Mouse (Mus musculus): Measurements from ENCODE around the gene Frrs1. TPM values are rescaled to one million over a fixed set of nuclear protein-coding genes. Genes with fewer than 3 reads are reported as not detected.
A peak's percentile ranks its signal among the peaks of the same experiment; 100 is the strongest.

The Frrs1 gene
- polyA plus RNA-seq, 1 experiment, result 24.8 TPM

DNA sequence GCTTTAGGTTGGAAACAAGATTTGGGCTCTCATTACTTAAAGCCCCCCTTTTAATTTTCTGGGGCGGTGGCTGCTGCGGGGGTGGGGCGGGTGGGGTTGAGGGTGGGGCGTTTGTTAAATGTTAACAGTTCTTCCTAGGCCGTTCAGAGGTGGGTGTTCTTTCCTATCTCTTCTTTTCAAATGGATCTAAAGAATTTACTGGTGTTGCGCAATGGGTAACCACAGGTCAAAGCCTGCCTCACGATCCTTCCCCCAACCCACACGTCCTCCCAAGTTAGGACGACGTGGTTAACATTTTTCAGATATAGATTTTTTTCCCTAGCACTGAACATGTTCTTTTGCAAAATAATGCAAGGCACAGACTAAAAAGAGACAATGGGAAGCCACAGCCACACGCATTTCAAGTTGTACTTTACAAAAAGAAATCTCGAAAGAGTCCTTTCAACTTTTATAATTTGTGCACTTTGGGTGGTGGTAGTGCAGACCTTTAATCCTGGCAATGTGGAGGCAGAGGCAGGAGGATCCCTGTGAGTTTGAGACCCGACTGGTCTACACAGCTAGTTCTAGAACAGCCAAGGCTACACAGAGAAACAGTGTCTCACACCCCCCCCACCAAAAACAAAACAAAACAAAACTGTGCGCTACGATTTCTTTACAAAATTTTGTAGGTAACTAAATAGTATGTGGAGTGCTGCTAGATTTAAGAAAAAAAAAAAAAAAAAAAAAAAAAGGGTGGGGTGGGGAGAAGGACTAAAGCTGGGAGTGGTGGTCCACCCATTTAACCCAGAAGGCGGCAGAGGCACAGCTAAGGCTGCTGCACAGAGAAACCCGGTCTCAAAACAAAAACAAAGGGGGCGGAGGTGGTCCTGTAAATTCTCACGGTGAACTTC, 1.3 kb downstream of the Frrs1 start:
- H3K36me3 ChIP-seq (ENCODE audit: control insufficient read depth, insufficient read depth, low read length), result no peaks in the 10 kb centered on the region
- H3K4me3 ChIP-seq (ENCODE audit: control insufficient read depth, insufficient read depth, low read length), result no peak overlapping the region
- TF ChIP-seq POLR2A (IDR thresholded peaks at IDR 0.05; ENCODE audit: control insufficient read depth, extremely low read depth, insufficient read depth, low read length, poor library complexity), result no peak
- TF ChIP-seq CTCF (IDR thresholded peaks at IDR 0.05; ENCODE audit: borderline replicate concordance, control insufficient read depth, extremely low read depth, insufficient read depth, low read length, poor library complexity), result no peak
- no peaks in the 10 kb centered on the region for H3K27me3 ChIP-seq (ENCODE audit: control insufficient read depth, insufficient read depth, low read length)
- H3K27ac ChIP-seq (ENCODE audit: control insufficient read depth, insufficient read depth, low read length), result no peak overlapping the region
- DNase-seq, result no peak
- 20% methylated on average over 19 of the region's 19 CpGs for WGBS
- H3K4me1 ChIP-seq (replicated peaks; ENCODE audit: control insufficient read depth, insufficient read depth, low read length), result peaks cover 3% of the 10 kb centered on the region; the same call in 1 of the 2 replicates

DNA sequence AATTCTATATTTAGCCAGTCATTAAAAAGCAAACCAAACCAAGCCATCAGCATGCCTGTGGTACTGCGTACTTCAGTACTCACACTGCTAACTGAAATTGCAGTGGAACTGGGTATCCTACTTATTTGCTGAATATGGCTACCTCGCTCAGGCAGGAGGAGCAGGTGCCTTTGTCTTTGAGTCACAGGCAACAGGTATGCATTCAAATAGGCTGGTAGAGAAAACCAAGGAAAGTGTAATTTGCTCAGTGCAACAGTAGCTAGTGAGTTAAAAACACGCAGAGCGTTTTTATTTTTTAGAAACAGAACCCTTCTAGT, 1.9 kb downstream of the Frrs1 start:
- TF ChIP-seq CTCF (IDR thresholded peaks at IDR 0.05; ENCODE audit: borderline replicate concordance, control insufficient read depth, extremely low read depth, insufficient read depth, low read length, poor library complexity) (no peak), POLR2A (IDR thresholded peaks at IDR 0.05; ENCODE audit: control insufficient read depth, extremely low read depth, insufficient read depth, low read length, poor library complexity) (no peak)
- peak; percentile 2 for DNase-seq
- H3K27ac ChIP-seq (ENCODE audit: control insufficient read depth, insufficient read depth, low read length), result no peak overlapping the region
- H3K4me1 ChIP-seq (replicated peaks; ENCODE audit: control insufficient read depth, insufficient read depth, low read length), result no peaks in the 10 kb centered on the region; the same call in 1 of the 2 replicates
- H3K4me3 ChIP-seq (ENCODE audit: control insufficient read depth, insufficient read depth, low read length), result peak overlapping the region; percentile 77
- WGBS, result 3% methylated on average over 4 of the region's 4 CpGs
- no peaks in the 10 kb centered on the region for H3K36me3 ChIP-seq (ENCODE audit: control insufficient read depth, insufficient read depth, low read length)
- H3K27me3 ChIP-seq (ENCODE audit: control insufficient read depth, insufficient read depth, low read length), result no peaks in the 10 kb centered on the region

- no peak for TF ChIP-seq POLR2A (IDR thresholded peaks at IDR 0.05; ENCODE audit: control insufficient read depth, extremely low read depth, insufficient read depth, low read length, poor library complexity)
- TF ChIP-seq CTCF (IDR thresholded peaks at IDR 0.05; ENCODE audit: borderline replicate concordance, control insufficient read depth, extremely low read depth, insufficient read depth, low read length, poor library complexity), result 0 out of 2 replicates have a peak, but pooled peaks have one; percentile 7
- Histone ChIP-seq H3K4me1 (replicated peaks; ENCODE audit: control insufficient read depth, insufficient read depth, low read length) (no peaks in the 10 kb centered on the region; the same call in 1 of the 2 replicates), H3K36me3 (ENCODE audit: control insufficient read depth, insufficient read depth, low read length) (no peaks in the 10 kb centered on the region), H3K4me3 (ENCODE audit: control insufficient read depth, insufficient read depth, low read length) (peak overlapping the region; percentile 77), H3K27me3 (ENCODE audit: control insufficient read depth, insufficient read depth, low read length) (no peaks in the 10 kb centered on the region), H3K27ac (ENCODE audit: control insufficient read depth, insufficient read depth, low read length) (peak overlapping the region; percentile 42; the same call in 1 of the 2 replicates)
- under 1% methylated on average over 25 of the region's 25 CpGs for WGBS
- DNase-seq, result peak; percentile 78
These were observed 2.3 kb downstream of the Frrs1 start for GRCm38 (mm10) chr3:116861540-116862067.

DNA sequence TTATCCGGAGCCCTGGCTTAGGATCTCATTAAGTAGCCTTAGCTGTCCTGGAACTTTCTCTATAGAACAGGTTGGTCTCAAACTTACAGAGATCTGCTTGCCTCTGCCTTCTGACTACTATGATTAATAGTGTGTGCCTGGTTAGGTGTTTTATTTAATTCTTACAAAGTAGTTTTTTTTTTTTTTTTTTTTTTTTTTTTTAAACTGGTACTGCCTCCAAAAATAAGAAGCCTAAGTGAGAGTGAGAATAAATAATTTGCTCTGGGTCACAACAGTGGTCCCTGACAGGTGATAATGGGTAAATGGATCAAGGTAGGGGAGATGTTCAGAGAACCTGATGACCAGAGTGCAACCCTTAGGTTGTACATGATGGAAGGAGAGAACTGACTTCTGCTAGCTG, 3.4 kb downstream of the Frrs1 start:
- no peak overlapping the region for H3K4me3 ChIP-seq (ENCODE audit: control insufficient read depth, insufficient read depth, low read length)
- H3K4me1 ChIP-seq (replicated peaks; ENCODE audit: control insufficient read depth, insufficient read depth, low read length), result no peaks in the 10 kb centered on the region; the same call in 1 of the 2 replicates
- no peak overlapping the region for H3K27ac ChIP-seq (ENCODE audit: control insufficient read depth, insufficient read depth, low read length)
- no peaks in the 10 kb centered on the region for H3K27me3 ChIP-seq (ENCODE audit: control insufficient read depth, insufficient read depth, low read length)
- 77% methylated on average over 1 of the region's 1 CpGs for WGBS
- DNase-seq, result no peak
- TF ChIP-seq POLR2A (IDR thresholded peaks at IDR 0.05; ENCODE audit: control insufficient read depth, extremely low read depth, insufficient read depth, low read length, poor library complexity), result no peak
- TF ChIP-seq CTCF (IDR thresholded peaks at IDR 0.05; ENCODE audit: borderline replicate concordance, control insufficient read depth, extremely low read depth, insufficient read depth, low read length, poor library complexity), result no peak
- no peaks in the 10 kb centered on the region for H3K36me3 ChIP-seq (ENCODE audit: control insufficient read depth, insufficient read depth, low read length)

GRCm38 (mm10) chr3:116864421-116864820, 5.2 kb downstream of the Frrs1 start:
- Histone ChIP-seq H3K27ac (ENCODE audit: control insufficient read depth, insufficient read depth, low read length) (no peak overlapping the region), H3K27me3 (ENCODE audit: control insufficient read depth, insufficient read depth, low read length) (no peaks in the 10 kb centered on the region), H3K36me3 (ENCODE audit: control insufficient read depth, insufficient read depth, low read length) (no peaks in the 10 kb centered on the region), H3K4me1 (replicated peaks; ENCODE audit: control insufficient read depth, insufficient read depth, low read length) (no peaks in the 10 kb centered on the region), H3K4me3 (ENCODE audit: control insufficient read depth, insufficient read depth, low read length) (no peak overlapping the region)
- WGBS, result 96% methylated on average over 5 of the region's 5 CpGs
- TF ChIP-seq CTCF (IDR thresholded peaks at IDR 0.05; ENCODE audit: borderline replicate concordance, control insufficient read depth, extremely low read depth, insufficient read depth, low read length, poor library complexity), result no peak
- no peak for TF ChIP-seq POLR2A (IDR thresholded peaks at IDR 0.05; ENCODE audit: control insufficient read depth, extremely low read depth, insufficient read depth, low read length, poor library complexity)
- no peak for DNase-seq

DNA sequence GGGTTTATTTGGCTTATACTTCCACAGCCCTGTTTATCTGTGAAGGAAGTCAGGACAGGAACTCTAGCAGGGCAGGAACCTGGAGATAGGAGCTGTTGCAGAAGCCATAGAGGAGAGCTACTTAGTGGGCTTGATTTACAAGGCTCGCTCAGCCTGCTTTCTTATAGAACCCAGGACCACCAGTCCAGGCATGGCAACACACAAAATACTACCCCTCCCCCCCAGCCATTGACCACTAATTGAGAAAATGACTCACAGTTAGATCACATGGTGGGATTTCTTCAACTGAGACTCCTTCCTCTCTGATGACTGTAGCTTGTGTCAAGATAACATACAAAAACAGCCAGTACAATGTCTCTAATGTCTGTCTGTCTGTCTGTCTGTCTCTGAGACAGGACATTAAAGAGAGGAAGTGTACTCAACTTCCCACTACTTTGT, 6.0 kb downstream of the Frrs1 start:
- no peak overlapping the region for H3K4me3 ChIP-seq (ENCODE audit: control insufficient read depth, insufficient read depth, low read length)
- no peaks in the 10 kb centered on the region for H3K4me1 ChIP-seq (replicated peaks; ENCODE audit: control insufficient read depth, insufficient read depth, low read length)
- no peak overlapping the region for H3K27ac ChIP-seq (ENCODE audit: control insufficient read depth, insufficient read depth, low read length)
- H3K27me3 ChIP-seq (ENCODE audit: control insufficient read depth, insufficient read depth, low read length), result no peaks in the 10 kb centered on the region
- no peak for TF ChIP-seq POLR2A (IDR thresholded peaks at IDR 0.05; ENCODE audit: control insufficient read depth, extremely low read depth, insufficient read depth, low read length, poor library complexity)
- no peak for TF ChIP-seq CTCF (IDR thresholded peaks at IDR 0.05; ENCODE audit: borderline replicate concordance, control insufficient read depth, extremely low read depth, insufficient read depth, low read length, poor library complexity)
- H3K36me3 ChIP-seq (ENCODE audit: control insufficient read depth, insufficient read depth, low read length), result no peaks in the 10 kb centered on the region
- WGBS, result 79% methylated on average over 1 of the region's 1 CpGs
- DNase-seq, result no peak
